Mouse (Mus musculus) CD4-positive, CD25-positive, alpha-beta regulatory T cell, adult 4 months (primary cell): ENCODE results near the gene Calr. TPM values are rescaled to one million over a fixed set of nuclear protein-coding genes. Genes with fewer than 3 reads are reported as not detected.

Experiments used
- polyA plus RNA-seq, 2 experiments: library from polyadenylated mRNA; unstranded; fragments of 100-300 nt; shearing (Covaris generic); gene quantifications; one replicate each; pipeline ENCODE4 v1.2.1; 2017

Calr gene
- polyA plus RNA-seq, 2 experiments from 2014 or later = 250 to 281 TPM

Other genes with a start within 250 kb of the Calr start
- 10 to 100 TPM; 39.5 to 42.6 TPM for gene Ier2, start 184.1 kb downstream of the Calr start, polyA plus RNA-seq
- 10 to 100 TPM; 45.0 to 60.3 TPM for gene Trmt1, start 160.6 kb downstream of the Calr start, polyA plus RNA-seq
- 1 to 10 TPM; 8.1 to 9.1 TPM for gene Nacc1, start 159.1 kb downstream of the Calr start, polyA plus RNA-seq
- gene Lyl1, start 145.5 kb downstream of the Calr start, polyA plus RNA-seq = 1 to 10 TPM; 2.0 to 2.6 TPM
- 10 to 100 TPM; 24.3 to 28.6 TPM for gene G430095P16Rik, start 123.9 kb downstream of the Calr start, polyA plus RNA-seq
- 1 to 10 TPM; 2.8 to 7.2 TPM for gene Nfix, start 46.6 kb downstream of the Calr start, polyA plus RNA-seq
- gene Dand5, start 24.1 kb downstream of the Calr start, polyA plus RNA-seq = 1 to 10 TPM; 4.9 to 7.6 TPM
- 10 to 100 TPM; 14.3 to 16.4 TPM for gene Gadd45gip1, start 15.4 kb downstream of the Calr start, polyA plus RNA-seq
- gene Rad23a, start 6.3 kb downstream of the Calr start, polyA plus RNA-seq = 100 to 1,000 TPM; 139 to 160 TPM
- 100 to 1,000 TPM in 1 of 2 experiments, 10 to 100 TPM in 1; 67.4 to 122 TPM for gene Farsa, start 10.1 kb upstream of the Calr start, polyA plus RNA-seq
- 1 to 10 TPM; 6.5 to 9.0 TPM for gene Syce2, start 25.2 kb upstream of the Calr start, polyA plus RNA-seq
- 10 to 100 TPM; 21.5 to 32.7 TPM for gene Gcdh, start 47.0 kb upstream of the Calr start, polyA plus RNA-seq
- under 1 TPM in 1 of 2 experiments, not detected in 1; 0.22 TPM for gene Klf1, start 55.0 kb upstream of the Calr start, polyA plus RNA-seq
- 10 to 100 TPM; 25.7 to 29.7 TPM for gene Dnase2a, start 61.6 kb upstream of the Calr start, polyA plus RNA-seq
- 1 to 10 TPM; 1.2 to 1.3 TPM for gene Mast1, start 90.4 kb upstream of the Calr start, polyA plus RNA-seq
- gene Rtbdn, start 100.1 kb upstream of the Calr start, polyA plus RNA-seq = not detected
- gene Gm49661, start 122.5 kb upstream of the Calr start, polyA plus RNA-seq = not detected
- 100 to 1,000 TPM; 213 to 298 TPM for gene Prdx2, start 122.7 kb upstream of the Calr start, polyA plus RNA-seq
- gene Rnaseh2a, start 122.8 kb upstream of the Calr start, polyA plus RNA-seq = 100 to 1,000 TPM in 1 of 2 experiments, 10 to 100 TPM in 1; 78.9 to 109 TPM
- 10 to 100 TPM; 18.9 to 29.4 TPM for gene Junb, start 131.8 kb upstream of the Calr start, polyA plus RNA-seq
- 1 to 10 TPM; 4.2 to 5.6 TPM for gene Hook2, start 143.7 kb upstream of the Calr start, polyA plus RNA-seq
- not detected for gene Best2, start 167.6 kb upstream of the Calr start, polyA plus RNA-seq
- 10 to 100 TPM; 53.8 to 73.8 TPM for gene Asna1, start 178.3 kb upstream of the Calr start, polyA plus RNA-seq
- 10 to 100 TPM; 15.5 to 28.1 TPM for gene Trir, start 179.9 kb upstream of the Calr start, polyA plus RNA-seq
- 10 to 100 TPM; 15.0 to 30.1 TPM for gene Tnpo2, start 190.0 kb upstream of the Calr start, polyA plus RNA-seq
- gene Fbxw9, start 213.1 kb upstream of the Calr start, polyA plus RNA-seq = 1 to 10 TPM; 3.2 to 4.9 TPM
- 1 to 10 TPM; 1.1 to 3.6 TPM for gene Gm5741, start 221.0 kb upstream of the Calr start, polyA plus RNA-seq
- 10 to 100 TPM; 42.7 to 45.0 TPM for gene Dhps, start 224.8 kb upstream of the Calr start, polyA plus RNA-seq
- 100 to 1,000 TPM; 130 to 136 TPM for gene Wdr83os, start 233.8 kb upstream of the Calr start, polyA plus RNA-seq
- gene Wdr83, start 234.4 kb upstream of the Calr start, polyA plus RNA-seq = 10 to 100 TPM; 41.0 to 56.0 TPM
- 100 to 1,000 TPM in 1 of 2 experiments, 10 to 100 TPM in 1; 98.3 to 117 TPM for gene Man2b1, start 236.3 kb upstream of the Calr start, polyA plus RNA-seq